Mouse (Mus musculus) neural tube, embryonic 14.5 days (tissue): ENCODE data around the gene Rin1. TPM values are rescaled to one million over a fixed set of nuclear protein-coding genes. Genes with fewer than 3 reads are reported as not detected.

Experiments used
- ATAC-seq: fragments of 200-750 bp; cut with Nextera tagmentation; 2 replicates; pipeline ENCODE4 v1.8.0; 2017; ENCODE audit warnings: low read depth, mild to moderate bottlenecking, moderate TSS enrichment, moderate library complexity
- H3K27ac ChIP-seq: fragments of 300-500 bp; sonication (generic); 2 replicates; pipeline ENCODE4 v1.5.1; 2014; ENCODE audit warnings: low read depth, mild to moderate bottlenecking, control low read depth, low read length, moderate library complexity, mixed read lengths
- H3K27me3 ChIP-seq: fragments of 300-500 bp; sonication (generic); 2 replicates; pipeline ENCODE4 v1.6.1; 2014; ENCODE audit warnings: low read length; ENCODE audit not compliant: control insufficient read depth, insufficient read depth
- H3K36me3 ChIP-seq: fragments of 300-500 bp; sonication (generic); 2 replicates; pipeline ENCODE4 v1.6.1; 2014; ENCODE audit warnings: low read length, mixed read lengths; ENCODE audit not compliant: control insufficient read depth, insufficient read depth
- H3K4me1 ChIP-seq: fragments of 300-500 bp; sonication (generic); 2 replicates; pipeline ENCODE4 v1.6.1; 2014; ENCODE audit warnings: low read length; ENCODE audit not compliant: control insufficient read depth, insufficient read depth
- H3K4me2 ChIP-seq: fragments of 300-500 bp; sonication (generic); 2 replicates; pipeline ENCODE4 v1.6.1; 2014; ENCODE audit warnings: mild to moderate bottlenecking, low read depth, low read length, control low read depth
- H3K4me3 ChIP-seq: fragments of 300-500 bp; sonication (generic); 2 replicates; pipeline ENCODE4 v1.5.1; 2014; ENCODE audit warnings: low read depth, low read length, control low read depth, mixed read lengths
- H3K9ac ChIP-seq: fragments of 300-500 bp; sonication (generic); replicated peaks from 2 replicates; pipeline ENCODE4 v1.6.1; 2014; ENCODE audit warnings: low read depth, mild to moderate bottlenecking, control low read depth, low read length, mixed read lengths
- H3K9me3 ChIP-seq: fragments of 300-500 bp; sonication (generic); 2 replicates; pipeline ENCODE4 v1.6.1; 2016; ENCODE audit warnings: low read length; ENCODE audit not compliant: control insufficient read depth
- WGBS: fragments of 180-500 bp; shearing (Covaris S2); extraction: QIAGEN DNeasy Blood & Tissue Kit; methylation state at CpG from one replicate; pipeline ENCODE4 v1.1.7; 2014; 5-methylcytosine and 5-hydroxymethylcytosine counted together
- polyA plus RNA-seq: library from polyadenylated mRNA; unstranded; fragments of >200 nt; fragmentation: Nextera tagmentation; extraction: Ambion mirVana; gene quantifications from 2 replicates; pipeline ENCODE4 v1.2.1, GENCODE M21; 2014

Gene Rin1
- polyA plus RNA-seq, 1 experiment from 2014 or later = 0.62 TPM

DNA sequence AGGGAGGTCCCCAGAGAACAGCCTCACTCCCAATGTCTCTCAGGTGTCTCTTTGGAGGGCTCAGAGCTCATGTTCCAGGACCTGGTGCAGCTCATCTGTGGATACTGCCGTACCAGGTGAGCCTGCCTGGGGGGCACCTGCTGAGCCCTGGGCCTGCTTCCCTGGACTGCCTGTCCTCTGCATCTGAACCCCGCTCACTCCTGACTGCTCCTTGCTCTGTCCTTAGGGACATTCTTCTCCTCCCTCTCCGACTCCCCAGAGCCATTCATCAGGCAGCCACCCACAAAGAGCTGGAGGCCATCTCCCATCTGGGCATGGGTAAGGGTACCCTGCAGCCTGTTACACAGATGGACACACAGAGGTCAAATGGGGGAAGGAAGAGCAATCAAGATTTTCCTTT, 1.2 kb downstream of the Rin1 start:
- H3K9me3 ChIP-seq = no peaks in the 10 kb centered on the region
- 37% methylated on average over 3 of the region's 3 CpGs for WGBS
- H3K27me3 ChIP-seq = peaks cover 30% of the 10 kb centered on the region
- no peak overlapping the region for H3K4me3 ChIP-seq
- H3K4me1 ChIP-seq = no peaks in the 10 kb centered on the region
- H3K9ac ChIP-seq = no peak overlapping the region
- no peak overlapping the region for H3K27ac ChIP-seq
- peaks cover 21% of the 10 kb centered on the region; the same call in 1 of the 2 replicates for H3K36me3 ChIP-seq
- ATAC-seq = no peak
- H3K4me2 ChIP-seq = no peak overlapping the region

DNA sequence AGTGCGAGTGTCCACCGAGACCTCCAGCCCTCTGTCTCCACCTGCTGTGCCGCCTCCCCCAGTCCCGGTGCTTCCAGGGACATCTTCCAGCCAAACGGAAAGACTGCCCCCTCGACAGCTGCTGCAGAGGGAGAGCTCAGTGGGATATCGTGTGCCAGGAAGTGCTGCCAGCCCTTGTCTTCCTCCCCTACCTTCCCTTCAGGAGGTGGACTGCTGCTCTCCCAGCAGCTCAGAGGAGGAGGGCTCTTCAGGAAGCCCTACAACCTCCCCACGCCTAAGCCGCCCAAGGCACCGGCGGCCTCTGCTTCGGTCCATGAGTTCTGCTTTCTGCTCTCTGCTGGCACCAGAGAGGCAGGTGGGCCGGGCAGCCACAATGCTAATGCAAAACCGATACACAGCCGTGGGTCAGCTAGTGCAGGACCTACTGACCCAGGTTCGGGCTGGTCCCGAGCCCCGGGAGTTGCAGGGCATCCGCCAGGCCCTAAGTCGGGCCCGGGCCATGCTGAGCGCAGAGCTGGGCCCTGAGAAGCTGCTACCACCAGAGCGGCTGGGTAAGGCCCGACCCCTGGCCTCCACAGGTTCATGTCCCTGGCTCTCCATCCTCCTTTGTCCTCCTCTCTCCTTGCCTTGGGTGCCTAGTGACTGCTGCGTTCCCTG, 2.0 kb downstream of the Rin1 start:
- Histone ChIP-seq H3K9me3 (no peaks in the 10 kb centered on the region), H3K27ac (no peak overlapping the region), H3K9ac (no peak overlapping the region), H3K4me3 (no peak overlapping the region), H3K4me2 (no peak overlapping the region), H3K27me3 (peaks cover 30% of the 10 kb centered on the region), H3K36me3 (peaks cover 16% of the 10 kb centered on the region; the same call in 1 of the 2 replicates), H3K4me1 (no peaks in the 10 kb centered on the region)
- WGBS = 30% methylated on average over 23 of the region's 25 CpGs
- ATAC-seq = no peak

DNA sequence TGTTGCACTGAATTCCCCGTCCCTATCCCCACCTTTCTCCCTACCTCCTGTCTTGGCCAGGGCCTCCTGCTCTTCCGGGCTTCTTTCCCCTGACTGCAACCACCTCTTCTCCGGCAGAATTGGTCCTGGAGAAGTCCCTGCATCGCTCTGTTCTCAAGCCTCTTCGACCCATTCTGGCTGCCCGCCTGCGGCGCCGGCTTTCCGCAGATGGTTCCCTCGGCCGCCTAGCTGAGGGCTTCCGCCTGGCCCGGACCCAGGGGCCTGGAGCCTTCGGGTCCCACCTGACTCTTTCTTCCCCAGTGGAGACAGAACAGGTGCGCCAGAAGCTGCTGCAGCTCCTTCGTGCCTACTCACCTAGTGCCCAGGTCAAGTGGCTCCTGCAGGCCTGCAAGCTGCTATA, 2.6 kb downstream of the Rin1 start:
- Histone ChIP-seq H3K27ac (no peak overlapping the region), H3K4me2 (no peak overlapping the region), H3K9ac (no peak overlapping the region), H3K4me1 (no peaks in the 10 kb centered on the region), H3K36me3 (peaks cover 10% of the 10 kb centered on the region; the same call in 1 of the 2 replicates), H3K27me3 (peaks cover 30% of the 10 kb centered on the region), H3K4me3 (no peak overlapping the region), H3K9me3 (no peaks in the 10 kb centered on the region)
- ATAC-seq = no peak
- 58% methylated on average over 17 of the region's 17 CpGs for WGBS

DNA sequence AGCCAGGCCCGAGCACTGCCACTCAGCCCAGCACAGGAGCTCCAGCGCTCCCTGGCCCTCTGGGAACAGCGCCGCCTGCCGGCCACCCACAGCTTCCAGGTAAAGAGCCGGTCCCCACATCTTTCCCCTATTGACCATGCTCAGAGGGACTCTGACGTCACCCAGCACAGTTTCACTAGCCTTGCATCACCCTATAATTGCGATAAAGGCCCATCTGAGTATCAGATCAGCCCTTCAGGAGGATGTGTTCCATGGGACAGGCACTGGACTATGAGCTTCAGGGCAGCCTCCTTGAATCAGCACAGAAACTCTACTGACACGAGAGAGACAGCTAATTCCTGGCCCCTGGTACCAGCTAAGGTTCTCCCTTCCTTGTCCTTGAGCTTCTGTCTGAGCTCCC, 3.6 kb downstream of the Rin1 start:
- H3K27me3 ChIP-seq = peaks cover 30% of the 10 kb centered on the region
- WGBS = 18% methylated on average over 9 of the region's 9 CpGs
- no peak for ATAC-seq
- no peaks in the 10 kb centered on the region for H3K9me3 ChIP-seq
- H3K36me3 ChIP-seq = peaks cover 6% of the 10 kb centered on the region; the same call in 1 of the 2 replicates
- no peak overlapping the region for H3K27ac ChIP-seq
- H3K4me1 ChIP-seq = no peaks in the 10 kb centered on the region
- H3K4me2 ChIP-seq = no peak overlapping the region
- no peak overlapping the region for H3K9ac ChIP-seq
- no peak overlapping the region for H3K4me3 ChIP-seq

DNA sequence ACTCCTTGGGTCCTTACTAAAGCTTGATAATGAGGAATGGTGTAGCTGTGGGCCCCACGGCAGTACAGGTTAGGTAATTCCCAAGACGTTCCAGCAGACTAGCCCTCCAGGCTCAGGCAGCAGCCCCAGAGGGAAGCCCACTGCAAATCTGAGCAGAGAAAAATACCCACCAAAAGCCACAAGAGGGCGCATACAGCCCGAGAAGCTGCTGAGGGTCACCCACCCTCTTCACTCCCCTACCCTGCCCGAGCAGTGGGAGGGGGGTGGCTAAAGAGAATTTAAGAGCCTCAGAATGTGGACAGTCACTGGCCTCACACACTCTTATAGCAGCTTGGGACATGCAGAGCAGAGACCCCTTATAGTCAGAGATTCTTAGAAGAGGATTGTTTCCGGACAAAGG, 6.0 kb downstream of the Rin1 start:
- Histone ChIP-seq H3K27me3 (peaks cover 21% of the 10 kb centered on the region), H3K4me3 (no peak overlapping the region), H3K4me2 (no peak overlapping the region), H3K9ac (no peak overlapping the region), H3K27ac (no peak overlapping the region), H3K4me1 (no peaks in the 10 kb centered on the region), H3K36me3 (no peaks in the 10 kb centered on the region), H3K9me3 (no peaks in the 10 kb centered on the region)
- no peak for ATAC-seq
- WGBS = 13% methylated on average over 6 of the region's 6 CpGs

DNA sequence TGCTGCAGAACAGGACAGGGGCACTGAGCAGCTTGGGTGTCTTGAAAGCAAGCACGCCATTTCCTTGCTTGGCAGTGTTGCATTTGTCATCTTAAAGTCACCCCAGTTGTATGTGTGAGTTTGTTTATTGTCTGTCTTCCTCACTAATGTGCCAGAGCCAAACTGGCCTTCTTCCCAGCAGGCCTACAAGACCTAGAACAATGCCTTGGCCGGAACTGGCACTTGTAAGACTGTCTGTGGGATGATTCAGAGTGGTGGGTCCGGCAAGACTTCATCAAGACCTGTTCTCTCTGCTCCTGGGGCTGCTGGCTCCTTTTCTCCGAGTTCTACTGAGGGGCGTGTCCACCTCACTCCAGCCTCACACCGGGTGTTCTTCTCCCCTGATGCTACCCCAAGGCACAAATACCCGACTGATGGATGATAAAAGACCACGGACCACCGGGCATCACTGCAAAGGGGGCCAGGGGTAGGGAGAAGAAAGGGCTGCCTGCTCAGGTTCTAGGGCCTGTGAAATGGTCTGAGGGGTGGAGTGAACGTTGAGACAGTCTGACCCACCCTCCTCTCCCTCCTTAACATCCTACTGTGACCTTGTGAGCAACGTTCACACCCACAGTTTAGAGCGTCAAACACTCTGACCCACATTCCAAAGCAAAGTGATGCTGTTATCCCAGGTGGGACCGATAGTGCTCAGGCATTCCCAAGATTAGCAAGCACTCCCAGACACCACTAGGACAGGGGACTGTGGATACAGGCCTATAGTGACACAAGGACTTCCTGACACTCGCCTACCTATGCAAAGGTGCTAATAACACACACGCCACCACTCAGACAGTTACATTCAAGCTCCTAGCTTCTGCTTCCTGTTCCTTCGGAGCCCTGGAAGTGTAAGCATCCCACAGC, 7.8 kb downstream of the Rin1 start:
- H3K9me3 ChIP-seq = no peaks in the 10 kb centered on the region
- H3K27me3 ChIP-seq = peaks cover 3% of the 10 kb centered on the region; the same call in 1 of the 2 replicates
- H3K27ac ChIP-seq = no peak overlapping the region
- no peak overlapping the region for H3K4me2 ChIP-seq
- ATAC-seq = no peak
- no peaks in the 10 kb centered on the region for H3K36me3 ChIP-seq
- H3K4me3 ChIP-seq = no peak overlapping the region
- H3K9ac ChIP-seq = no peak overlapping the region
- 23% methylated on average over 16 of the region's 16 CpGs for WGBS
- H3K4me1 ChIP-seq = no peaks in the 10 kb centered on the region

DNA sequence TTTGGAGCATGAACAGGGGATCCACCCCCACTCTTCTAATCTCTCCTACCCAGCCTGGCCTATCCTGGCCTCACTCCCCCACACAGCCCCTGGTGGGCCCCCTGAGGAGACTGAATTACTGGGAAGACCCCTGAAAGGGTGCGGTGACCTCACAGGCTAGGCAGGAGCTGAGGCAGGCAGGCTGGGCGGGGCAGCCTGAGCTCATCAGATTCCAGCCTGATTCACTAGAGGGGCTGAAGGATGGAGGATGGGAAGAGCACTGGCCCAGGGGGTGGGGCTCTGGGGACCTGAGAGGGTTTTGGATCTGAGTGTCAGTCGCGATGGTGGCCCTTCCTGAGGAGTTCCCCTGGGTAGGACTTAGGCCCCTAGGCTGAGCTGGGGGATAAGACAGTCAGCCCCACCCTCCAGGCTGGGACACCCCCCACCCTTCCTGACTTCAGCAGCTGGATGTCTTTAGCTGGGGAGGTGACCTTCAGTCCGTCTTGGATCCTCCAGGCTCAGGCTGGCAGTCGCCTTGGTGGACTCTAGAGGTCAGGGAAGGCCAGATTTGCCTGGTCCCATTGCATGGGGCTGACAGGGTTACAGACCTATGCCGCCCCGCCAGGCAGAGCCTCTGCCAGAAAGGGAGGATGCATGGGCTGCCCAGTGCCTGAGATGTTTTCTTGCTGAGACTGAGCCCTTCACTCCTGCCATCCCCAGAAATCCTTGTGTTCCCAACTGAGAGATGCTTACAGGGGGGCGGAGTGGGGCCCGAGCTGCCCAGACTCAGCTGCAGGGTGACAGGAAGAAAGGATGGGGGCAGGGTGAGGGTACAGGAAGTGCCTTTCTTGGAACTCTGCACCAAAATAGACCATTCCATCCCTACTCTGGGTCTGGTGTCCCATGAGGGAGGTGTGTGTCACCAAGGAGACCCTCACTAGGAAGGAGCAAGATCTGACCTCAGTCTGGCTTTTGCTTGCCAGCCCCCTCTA, 8.8 kb downstream of the Rin1 start:
- WGBS = 19% methylated on average over 10 of the region's 10 CpGs
- H3K9ac ChIP-seq = 0 out of 2 replicates have a peak overlapping the region, but pooled peaks have one; percentile 7
- no peaks in the 10 kb centered on the region for H3K4me1 ChIP-seq
- H3K4me3 ChIP-seq = no peak overlapping the region
- H3K27me3 ChIP-seq = no peaks in the 10 kb centered on the region
- no peak overlapping the region for H3K27ac ChIP-seq
- H3K36me3 ChIP-seq = no peaks in the 10 kb centered on the region
- ATAC-seq = no peak
- H3K4me2 ChIP-seq = no peak overlapping the region
- H3K9me3 ChIP-seq = no peaks in the 10 kb centered on the region

GRCm38 (mm10) chr19:5060365-5061330, 10.4 kb downstream of the Rin1 start:
- no peak for ATAC-seq
- Histone ChIP-seq H3K27ac (no peak overlapping the region), H3K36me3 (no peaks in the 10 kb centered on the region), H3K27me3 (no peaks in the 10 kb centered on the region), H3K9me3 (no peaks in the 10 kb centered on the region), H3K9ac (no peak overlapping the region), H3K4me2 (no peak overlapping the region), H3K4me1 (no peaks in the 10 kb centered on the region), H3K4me3 (no peak overlapping the region)
- WGBS = 44% methylated on average over 5 of the region's 5 CpGs
